12 mouse cellular contexts compared by ENCODE assay signal in genomic region chr7:49058304-49059012, GRCm38 (mm10).
"Had no signal": no experiment of that assay in that cellular context is flagged by ENCODE, and none has a peak within 500 bp of the region (broad histone marks: within the 10 kb centered on the region; RNA-seq: fewer than 3 reads in every experiment).

No protein-coding gene starts in this region.

- H3K4me3 ChIP-seq: limb, embryonic 13.5 days; myocyte; neural tube, embryonic 15.5 days had no signal

- DNase-seq: kidney, adult 8-10 months; kidney, postnatal 25 days; left cerebral cortex, postnatal 4 days; lung, adult 18-20 months; midbrain, embryonic 14.5 days; thymus, postnatal 4 days had no signal

- H3K9me3 ChIP-seq: limb, embryonic 13.5 days; neural tube, embryonic 15.5 days had no signal

- H3K27ac ChIP-seq: limb, embryonic 13.5 days; liver, embryonic 14.5 days; neural tube, embryonic 15.5 days; stomach, postnatal 0 days had no signal

- H3K36me3 ChIP-seq: limb, embryonic 13.5 days; neural tube, embryonic 15.5 days had no signal

- H3K4me2 ChIP-seq: limb, embryonic 13.5 days; neural tube, embryonic 15.5 days had no signal

- H3K27me3 ChIP-seq: neural tube, embryonic 15.5 days had no signal

- ATAC-seq: intestine, postnatal 0 days had no signal

- H3K9ac ChIP-seq: limb, embryonic 13.5 days; liver, embryonic 14.5 days; neural tube, embryonic 15.5 days had no signal
